Mouse (Mus musculus): ENCODE measurements around the gene Tbcd.

The Tbcd gene

GRCm38 (mm10) chr11:121475699-121476415, 24.1 kb downstream of the Tbcd start:
- no peak for DNase-seq (ENCODE audit: low spot score)

GRCm38 (mm10) chr11:121479476-121480203, 27.9 kb downstream of the Tbcd start:
- no peak for DNase-seq (ENCODE audit: low spot score)

- DNase-seq (ENCODE audit: low spot score), result no peak
Measured at GRCm38 (mm10) chr11:121481129-121481528, 29.4 kb downstream of the Tbcd start.

GRCm38 (mm10) chr11:121485882-121486281, 34.1 kb downstream of the Tbcd start:
- DNase-seq (ENCODE audit: low spot score), result no peak

- no peak for DNase-seq (ENCODE audit: low spot score)
Measured at GRCm38 (mm10) chr11:121490651-121491050, 38.9 kb downstream of the Tbcd start.

GRCm38 (mm10) chr11:121500595-121500994, 48.8 kb downstream of the Tbcd start:
- no peak for DNase-seq (ENCODE audit: low spot score)

GRCm38 (mm10) chr11:121501525-121501924, 49.8 kb downstream of the Tbcd start:
- no peak for DNase-seq (ENCODE audit: low spot score)

GRCm38 (mm10) chr11:121502000-121502860, 50.5 kb downstream of the Tbcd start:
- no peak for DNase-seq (ENCODE audit: low spot score)

GRCm38 (mm10) chr11:121508478-121508877, 56.7 kb downstream of the Tbcd start:
- no peak for DNase-seq (ENCODE audit: low spot score)

GRCm38 (mm10) chr11:121510512-121511246, 58.9 kb downstream of the Tbcd start:
- DNase-seq (ENCODE audit: low spot score), result no peak

GRCm38 (mm10) chr11:121512896-121513572, 61.3 kb downstream of the Tbcd start:
- no peak for DNase-seq (ENCODE audit: low spot score)

- no peak for DNase-seq (ENCODE audit: low spot score)
Measured at GRCm38 (mm10) chr11:121515996-121516395, 64.2 kb downstream of the Tbcd start.

GRCm38 (mm10) chr11:121516906-121517305, 65.2 kb downstream of the Tbcd start:
- DNase-seq (ENCODE audit: low spot score), result no peak

GRCm38 (mm10) chr11:121517687-121518465, 66.1 kb downstream of the Tbcd start:
- DNase-seq (ENCODE audit: low spot score), result no peak

GRCm38 (mm10) chr11:121519131-121519530, 67.4 kb downstream of the Tbcd start, which contains the start of gene Zfp750:
TSS of gene Zfp750 (minus strand) at chr11:121519333.
- no peak for DNase-seq (ENCODE audit: low spot score)

- no peak for DNase-seq (ENCODE audit: low spot score)
Measured at GRCm38 (mm10) chr11:121519703-121520102, 68.0 kb downstream of the Tbcd start.

- no peak for DNase-seq (ENCODE audit: low spot score)
Measured at GRCm38 (mm10) chr11:121520761-121521160, 69.0 kb downstream of the Tbcd start.

- DNase-seq (ENCODE audit: low spot score), result no peak
Measured at GRCm38 (mm10) chr11:121522156-121522762, 70.5 kb downstream of the Tbcd start.

GRCm38 (mm10) chr11:121524191-121524590, 72.4 kb downstream of the Tbcd start:
- DNase-seq (ENCODE audit: low spot score), result no peak

GRCm38 (mm10) chr11:121529747-121530146, 78.0 kb downstream of the Tbcd start:
- DNase-seq (ENCODE audit: low spot score), result no peak

All from urinary bladder, postnatal 10 days (tissue).